Mouse (Mus musculus) brain, embryonic 14.5 days (tissue): ENCODE results near the gene Dixdc1.

Source experiments
- CTCF ChIP-seq: fragments of 200-500 bp; IDR thresholded peaks from 2 replicates; pipeline ENCODE4 v1.5.1; 2012; ENCODE audit warnings: inconsistent platforms, mild to moderate bottlenecking, moderate library complexity, borderline replicate concordance; ENCODE audit not compliant: insufficient read depth, insufficient read length; ENCODE audit errors: extremely low read depth
- POLR2A ChIP-seq: fragments of 200-500 bp; IDR thresholded peaks from 2 replicates; pipeline ENCODE4 v1.6.1; 2012; ENCODE audit warnings: mild to moderate bottlenecking, inconsistent platforms, borderline replicate concordance; ENCODE audit not compliant: poor library complexity, insufficient read depth, insufficient read length, severe bottlenecking; ENCODE audit errors: extremely low read depth

DNA sequence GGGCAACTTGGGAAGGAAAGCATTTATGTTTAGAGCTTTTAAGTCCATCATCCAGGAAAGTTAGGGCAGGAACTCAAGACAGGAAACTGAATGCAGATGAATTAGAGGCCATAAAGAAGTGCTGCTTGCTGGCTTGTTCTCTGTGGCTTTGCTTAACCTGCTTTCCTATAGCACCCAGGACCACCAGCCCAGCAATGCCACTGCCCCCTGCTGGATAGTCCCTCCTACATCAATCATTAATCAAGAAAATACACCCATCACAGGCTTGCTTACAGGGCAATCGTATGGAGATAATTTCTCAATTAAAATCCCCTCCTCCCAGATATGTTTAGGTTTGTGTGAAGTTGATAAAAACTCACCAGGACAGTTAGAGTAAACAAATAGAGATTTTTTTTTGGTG, 24.0 kb upstream of the Dixdc1 start:
- no peak for TF ChIP-seq POLR2A
- TF ChIP-seq CTCF = peak; percentile 62; the same call in 1 of the 2 replicates
